Mouse (Mus musculus) midbrain, embryonic 14.5 days (tissue): ENCODE measurements around the gene Mcm10. TPM values are rescaled to one million over a fixed set of nuclear protein-coding genes. Genes with fewer than 3 reads are reported as not detected.

Experiments used
- ATAC-seq: fragments of 200-750 bp; cut with Nextera tagmentation; 2 replicates; pipeline ENCODE4 v1.8.0; 2017; ENCODE audit warnings: moderate number of reproducible peaks, moderate library complexity; ENCODE audit not compliant: low FRiP score, low TSS enrichment
- DNase-seq: peaks from one replicate; pipeline ENCODE4 v3.0.0-alpha.2; 2015
- H3K27ac ChIP-seq: fragments of 300-500 bp; sonication (generic); replicated peaks from 2 replicates; pipeline ENCODE4 v1.5.1; 2014; ENCODE audit warnings: mild to moderate bottlenecking, low read depth, low read length, moderate library complexity
- H3K27me3 ChIP-seq: fragments of 300-500 bp; sonication (generic); 2 replicates; pipeline ENCODE4 v1.6.1; 2014; ENCODE audit warnings: low read length, control low read depth, mixed read lengths; ENCODE audit not compliant: control insufficient read depth, insufficient read depth
- H3K36me3 ChIP-seq: fragments of 300-500 bp; sonication (generic); 2 replicates; pipeline ENCODE4 v1.6.1; 2014; ENCODE audit warnings: low read length, control low read depth; ENCODE audit not compliant: control insufficient read depth, insufficient read depth
- H3K4me1 ChIP-seq: fragments of 300-500 bp; sonication (generic); 2 replicates; pipeline ENCODE4 v1.6.1; 2014; ENCODE audit warnings: mild to moderate bottlenecking, antibody characterized with exemption, low read length, control low read depth; ENCODE audit not compliant: control insufficient read depth, insufficient read depth
- H3K4me2 ChIP-seq: fragments of 300-500 bp; sonication (generic); 2 replicates; pipeline ENCODE4 v1.6.1; 2014; ENCODE audit warnings: mild to moderate bottlenecking, low read length, moderate library complexity
- H3K4me3 ChIP-seq: fragments of 300-500 bp; sonication (generic); replicated peaks from 2 replicates; pipeline ENCODE4 v1.5.1; 2014; ENCODE audit warnings: low read depth, low read length
- H3K9ac ChIP-seq: fragments of 300-500 bp; sonication (generic); replicated peaks from 2 replicates; pipeline ENCODE4 v1.6.1; 2014; ENCODE audit warnings: mild to moderate bottlenecking, low read length, moderate library complexity
- H3K9me3 ChIP-seq: fragments of 300-500 bp; sonication (generic); 2 replicates; pipeline ENCODE4 v1.6.1; 2016; ENCODE audit warnings: low read length, control low read depth, mixed read lengths; ENCODE audit not compliant: control insufficient read depth
- WGBS: fragments of 180-500 bp; shearing (Covaris S2); extraction: QIAGEN DNeasy Blood & Tissue Kit; methylation state at CpG from one replicate; pipeline ENCODE4 v1.1.7; 2014; 5-methylcytosine and 5-hydroxymethylcytosine counted together
- polyA plus RNA-seq: library from polyadenylated mRNA; unstranded; fragments of >200 nt; fragmentation: Nextera tagmentation; extraction: Ambion mirVana; gene quantifications from 2 replicates; pipeline ENCODE4 v1.2.1, GENCODE M21; 2014

Gene Mcm10
- polyA plus RNA-seq, 1 experiment from 2014 or later: 6.5 TPM

- no peak for ATAC-seq
- no peak for DNase-seq
- Histone ChIP-seq H3K4me3 (no peak overlapping the region), H3K27me3 (no peaks in the 10 kb centered on the region), H3K36me3 (peaks cover 8% of the 10 kb centered on the region; the same call in 1 of the 2 replicates), H3K9me3 (no peaks in the 10 kb centered on the region), H3K27ac (no peak overlapping the region), H3K4me1 (no peaks in the 10 kb centered on the region), H3K9ac (no peak overlapping the region), H3K4me2 (no peak overlapping the region)
- 92% methylated on average over 11 of the region's 11 CpGs for WGBS
Measured at GRCm38 (mm10) chr2:4940861-4941260, 71.7 kb downstream of the Mcm10 start.

Other genes starting within 250 kb of the Mcm10 start
- 50.9 and 83.9 TPM in 2 replicates for gene Sephs1, start 131.2 kb downstream of the Mcm10 start, polyA plus RNA-seq
- 63.1 and 64.3 TPM in 2 replicates for gene Phyh, start 93.8 kb downstream of the Mcm10 start, polyA plus RNA-seq
- gene Ucma, start 36.7 kb downstream of the Mcm10 start, polyA plus RNA-seq: 0.71 and 1.5 TPM in 2 replicates
- 12.1 and 13.6 TPM in 2 replicates for gene Optn, start 51.3 kb upstream of the Mcm10 start, polyA plus RNA-seq
- gene Ccdc3, start 125.0 kb upstream of the Mcm10 start, polyA plus RNA-seq: 5.0 and 7.8 TPM in 2 replicates